Mouse (Mus musculus) midbrain, embryonic 16.5 days (tissue): ENCODE results near the gene Plaur. TPM values are rescaled to one million over a fixed set of nuclear protein-coding genes. Genes with fewer than 3 reads are reported as not detected.

Experiments
- ATAC-seq: fragments of 200-750 bp; cut with Nextera tagmentation; 2 replicates; pipeline ENCODE4 v1.8.0; 2017; ENCODE audit warnings: moderate TSS enrichment
- H3K27ac ChIP-seq: fragments of 300-500 bp; sonication (generic); 2 replicates; pipeline ENCODE4 v1.5.1; 2014; ENCODE audit warnings: mild to moderate bottlenecking, low read length, mixed read lengths
- H3K27me3 ChIP-seq: fragments of 300-500 bp; sonication (generic); 2 replicates; pipeline ENCODE4 v1.6.1; 2014; ENCODE audit warnings: low read depth, low read length, mixed read lengths; ENCODE audit not compliant: control insufficient read depth, insufficient read depth
- H3K36me3 ChIP-seq: fragments of 300-500 bp; sonication (generic); 2 replicates; pipeline ENCODE4 v1.6.1; 2014; ENCODE audit warnings: mild to moderate bottlenecking, low read length, moderate library complexity, mixed read lengths; ENCODE audit not compliant: control insufficient read depth, insufficient read depth
- H3K4me1 ChIP-seq: fragments of 300-500 bp; sonication (generic); 2 replicates; pipeline ENCODE4 v1.6.1; 2014; ENCODE audit warnings: mild to moderate bottlenecking, low read length, mixed read lengths; ENCODE audit not compliant: control insufficient read depth, insufficient read depth
- H3K4me2 ChIP-seq: fragments of 300-500 bp; sonication (generic); 2 replicates; pipeline ENCODE4 v1.6.1; 2014; ENCODE audit warnings: mild to moderate bottlenecking, low read length, mixed read lengths
- H3K4me3 ChIP-seq: fragments of 300-500 bp; sonication (generic); 2 replicates; pipeline ENCODE4 v1.5.1; 2014; ENCODE audit warnings: low read depth, mild to moderate bottlenecking, low read length, moderate library complexity, mixed read lengths
- H3K9ac ChIP-seq: fragments of 300-500 bp; sonication (generic); 2 replicates; pipeline ENCODE4 v1.6.1; 2014; ENCODE audit warnings: low read depth, low read length, mixed read lengths
- H3K9me3 ChIP-seq: fragments of 300-500 bp; sonication (generic); replicated peaks from 2 replicates; pipeline ENCODE4 v1.6.1; 2014; ENCODE audit warnings: mild to moderate bottlenecking, low read length, mixed read lengths; ENCODE audit not compliant: control insufficient read depth, poor library complexity, severe bottlenecking
- WGBS: fragments of 180-500 bp; shearing (Covaris S2); extraction: QIAGEN DNeasy Blood & Tissue Kit; methylation state at CpG from one replicate; pipeline ENCODE4 v1.1.7; 2014; 5-methylcytosine and 5-hydroxymethylcytosine counted together
- polyA plus RNA-seq: library from polyadenylated mRNA; unstranded; fragments of >200 nt; fragmentation: Nextera tagmentation; extraction: Ambion mirVana; gene quantifications from 2 replicates; pipeline ENCODE4 v1.2.1, GENCODE M21; 2015

Plaur gene
- polyA plus RNA-seq, 1 experiment from 2014 or later: 1.6 TPM

DNA sequence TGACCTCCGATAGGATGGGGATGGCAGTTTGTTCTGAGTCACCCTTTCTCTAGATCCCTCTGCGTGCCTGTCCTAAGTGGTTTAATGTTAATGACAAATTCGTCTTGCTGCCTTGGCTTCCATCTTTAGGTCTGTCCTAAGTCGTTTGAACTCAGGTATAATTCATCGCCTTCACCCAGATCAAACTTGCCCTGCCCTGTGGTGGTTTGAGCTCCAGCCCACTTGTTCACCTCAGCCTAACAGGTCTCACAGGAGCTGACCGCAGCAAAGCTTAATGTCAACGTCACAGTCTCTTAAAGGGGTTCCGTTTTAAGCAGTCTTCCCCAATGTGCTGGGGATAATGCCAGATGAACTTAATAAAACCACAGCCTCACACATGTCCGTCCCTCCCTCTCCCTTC is 36.4 kb upstream of the Plaur start:
- Histone ChIP-seq H3K4me3 (no peak overlapping the region), H3K4me1 (no peaks in the 10 kb centered on the region), H3K27ac (no peak overlapping the region), H3K27me3 (no peaks in the 10 kb centered on the region), H3K9ac (no peak overlapping the region), H3K36me3 (peaks cover 6% of the 10 kb centered on the region; the same call in 1 of the 2 replicates), H3K4me2 (no peak overlapping the region), H3K9me3 (no peaks in the 10 kb centered on the region)
- 88% methylated on average over 9 of the region's 9 CpGs for WGBS
- ATAC-seq: no peak

DNA sequence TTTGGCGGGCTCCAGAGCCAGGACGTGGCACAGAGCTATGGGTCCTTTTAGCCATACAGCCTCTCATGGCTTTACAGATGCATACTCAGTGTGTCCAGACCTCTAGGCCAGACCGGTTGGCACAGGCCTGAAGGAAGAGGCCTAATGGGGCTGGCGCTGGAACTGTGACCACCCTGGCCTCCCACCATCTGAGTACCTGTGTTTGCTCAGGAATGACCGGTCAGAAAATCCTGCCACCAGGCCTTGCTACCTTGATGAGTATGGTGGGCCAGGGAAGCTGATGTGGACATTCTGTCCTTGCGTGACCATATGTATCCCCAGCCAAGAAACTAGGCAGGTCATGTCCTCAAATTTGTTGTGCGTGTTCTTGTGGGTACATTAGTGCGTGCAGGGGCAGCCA is 35.1 kb upstream of the Plaur start:
- Histone ChIP-seq H3K27ac (no peak overlapping the region), H3K4me1 (no peaks in the 10 kb centered on the region), H3K27me3 (no peaks in the 10 kb centered on the region), H3K36me3 (peaks cover 5% of the 10 kb centered on the region; the same call in 1 of the 2 replicates), H3K9ac (no peak overlapping the region), H3K4me3 (no peak overlapping the region), H3K4me2 (no peak overlapping the region), H3K9me3 (no peaks in the 10 kb centered on the region)
- 96% methylated on average over 8 of the region's 8 CpGs for WGBS
- no peak for ATAC-seq

DNA sequence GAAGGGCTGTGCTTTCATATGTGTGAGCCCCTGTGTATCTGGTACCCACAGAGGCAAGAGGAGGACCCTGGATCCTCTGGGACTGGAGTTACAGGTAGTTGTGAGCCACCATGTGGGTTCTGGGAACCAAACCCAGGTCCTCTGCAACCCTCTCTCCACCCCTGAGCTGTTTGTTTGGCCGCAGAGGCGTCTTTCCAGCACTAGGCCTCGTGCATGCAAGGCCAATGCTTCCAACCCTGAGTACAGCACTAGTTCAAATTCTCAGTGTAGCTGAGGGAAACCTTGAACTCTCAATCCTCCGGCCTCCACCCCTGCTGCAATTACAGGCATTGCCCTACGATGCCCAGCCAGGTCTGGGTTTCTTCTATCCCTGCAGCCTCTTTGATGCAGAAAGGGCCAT is 33.6 kb upstream of the Plaur start:
- H3K4me2 ChIP-seq: no peak overlapping the region
- H3K9me3 ChIP-seq: no peaks in the 10 kb centered on the region; the same call in 1 of the 2 replicates
- no peak overlapping the region for H3K4me3 ChIP-seq
- ATAC-seq: no peak
- no peak overlapping the region for H3K27ac ChIP-seq
- WGBS: 86% methylated on average over 5 of the region's 5 CpGs
- H3K27me3 ChIP-seq: no peaks in the 10 kb centered on the region
- H3K9ac ChIP-seq: no peak overlapping the region
- H3K4me1 ChIP-seq: no peaks in the 10 kb centered on the region
- no peaks in the 10 kb centered on the region for H3K36me3 ChIP-seq

- ATAC-seq: no peak
- Histone ChIP-seq H3K27me3 (no peaks in the 10 kb centered on the region), H3K9me3 (no peaks in the 10 kb centered on the region; the same call in 1 of the 2 replicates), H3K4me1 (no peaks in the 10 kb centered on the region), H3K9ac (no peak overlapping the region), H3K27ac (no peak overlapping the region), H3K36me3 (no peaks in the 10 kb centered on the region), H3K4me2 (no peak overlapping the region), H3K4me3 (no peak overlapping the region)
- 65% methylated on average over 16 of the region's 16 CpGs for WGBS
These were observed 32.7 kb upstream of the Plaur start for GRCm38 (mm10) chr7:24429413-24430112.

DNA sequence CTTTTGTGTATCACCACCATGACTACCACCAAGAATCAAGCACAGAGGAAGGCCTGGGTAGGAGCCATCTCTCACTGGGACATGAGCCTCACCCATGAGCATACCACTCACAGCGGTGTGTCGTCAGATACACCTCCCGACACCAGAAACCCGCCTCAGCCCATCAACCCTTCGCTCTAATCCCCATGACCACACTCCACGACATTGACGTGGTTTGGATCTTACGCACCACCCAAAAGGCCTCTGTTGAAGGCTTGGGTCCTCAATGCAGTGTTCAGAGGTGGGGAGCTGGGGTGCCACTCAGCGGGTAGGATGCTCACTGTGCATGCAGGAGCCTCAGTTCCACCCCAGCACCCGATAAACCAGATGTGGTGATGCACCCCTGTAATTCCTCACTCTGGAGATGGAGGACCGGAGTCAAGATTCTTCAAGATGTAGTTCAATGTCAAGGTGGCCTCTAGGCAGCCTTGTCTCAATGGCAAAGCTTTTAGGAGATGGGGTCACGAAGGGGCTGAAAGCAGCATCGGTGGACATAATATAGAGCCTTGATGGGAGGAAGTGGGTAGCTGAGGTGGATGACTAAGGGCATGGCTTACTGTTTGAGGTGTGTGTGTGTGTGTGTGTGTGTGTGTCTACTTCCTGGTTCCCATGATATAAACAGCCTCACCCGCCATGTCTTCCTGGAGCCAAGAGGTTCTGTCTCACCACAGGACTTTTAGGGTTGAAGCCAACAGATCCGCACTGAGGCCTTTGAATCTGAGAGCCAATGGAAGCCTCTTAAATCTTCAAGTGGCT is 31.5 kb upstream of the Plaur start:
- 95% methylated on average over 15 of the region's 15 CpGs for WGBS
- Histone ChIP-seq H3K27ac (no peak overlapping the region), H3K36me3 (no peaks in the 10 kb centered on the region), H3K4me1 (no peaks in the 10 kb centered on the region), H3K4me3 (no peak overlapping the region), H3K9me3 (no peaks in the 10 kb centered on the region; the same call in 1 of the 2 replicates), H3K4me2 (no peak overlapping the region), H3K9ac (no peak overlapping the region), H3K27me3 (no peaks in the 10 kb centered on the region)
- ATAC-seq: no peak

- no peaks in the 10 kb centered on the region; the same call in 1 of the 2 replicates for H3K9me3 ChIP-seq
- H3K36me3 ChIP-seq: no peaks in the 10 kb centered on the region
- H3K27me3 ChIP-seq: no peaks in the 10 kb centered on the region
- no peaks in the 10 kb centered on the region for H3K4me1 ChIP-seq
- no peak overlapping the region for H3K27ac ChIP-seq
- H3K4me2 ChIP-seq: no peak overlapping the region
- H3K9ac ChIP-seq: no peak overlapping the region
- no peak overlapping the region for H3K4me3 ChIP-seq
- 70% methylated on average over 11 of the region's 11 CpGs for WGBS
- no peak for ATAC-seq
These were observed 30.6 kb upstream of the Plaur start for GRCm38 (mm10) chr7:24431713-24432112.

- ATAC-seq: no peak
- WGBS: 78% methylated on average over 5 of the region's 5 CpGs
- no peak overlapping the region for H3K4me2 ChIP-seq
- no peaks in the 10 kb centered on the region for H3K27me3 ChIP-seq
- H3K36me3 ChIP-seq: no peaks in the 10 kb centered on the region
- no peak overlapping the region for H3K9ac ChIP-seq
- H3K4me3 ChIP-seq: no peak overlapping the region
- H3K4me1 ChIP-seq: no peaks in the 10 kb centered on the region
- H3K9me3 ChIP-seq: no peaks in the 10 kb centered on the region; the same call in 1 of the 2 replicates
- no peak overlapping the region for H3K27ac ChIP-seq
These were observed 27.0 kb upstream of the Plaur start for GRCm38 (mm10) chr7:24435305-24435704.

GRCm38 (mm10) chr7:24437981-24438380 is 24.3 kb upstream of the Plaur start:
- no peaks in the 10 kb centered on the region for H3K4me1 ChIP-seq
- H3K4me2 ChIP-seq: no peak overlapping the region
- no peak for ATAC-seq
- no peaks in the 10 kb centered on the region for H3K27me3 ChIP-seq
- H3K4me3 ChIP-seq: no peak overlapping the region
- H3K9ac ChIP-seq: no peak overlapping the region
- no peak overlapping the region for H3K27ac ChIP-seq
- no peaks in the 10 kb centered on the region for H3K36me3 ChIP-seq
- no peaks in the 10 kb centered on the region for H3K9me3 ChIP-seq
- WGBS: 76% methylated on average over 10 of the region's 10 CpGs

DNA sequence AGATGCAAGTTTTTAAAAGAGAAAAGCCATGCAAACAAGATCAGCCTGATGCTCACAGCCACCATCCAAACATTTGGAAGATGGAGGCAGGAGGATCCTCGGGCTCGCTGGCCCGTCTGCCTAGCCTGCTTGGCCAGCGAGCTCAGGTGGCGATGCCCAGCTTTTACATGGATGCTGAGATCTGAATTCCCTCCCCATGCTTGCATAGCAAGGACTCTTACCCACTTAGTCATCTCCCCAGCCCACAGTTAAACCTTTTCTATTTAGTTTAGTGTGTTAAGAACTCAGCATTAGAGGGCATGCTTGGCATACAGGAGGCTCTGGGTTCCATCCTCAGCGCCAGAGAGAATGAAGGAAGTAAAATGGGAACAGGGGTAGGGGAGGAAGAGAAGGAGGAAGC is 23.1 kb upstream of the Plaur start:
- H3K36me3 ChIP-seq: no peaks in the 10 kb centered on the region
- H3K4me3 ChIP-seq: no peak overlapping the region
- H3K4me1 ChIP-seq: no peaks in the 10 kb centered on the region
- no peak overlapping the region for H3K27ac ChIP-seq
- no peaks in the 10 kb centered on the region for H3K9me3 ChIP-seq
- H3K27me3 ChIP-seq: no peaks in the 10 kb centered on the region
- 81% methylated on average over 6 of the region's 6 CpGs for WGBS
- ATAC-seq: no peak
- no peak overlapping the region for H3K9ac ChIP-seq
- H3K4me2 ChIP-seq: no peak overlapping the region
